Mouse (Mus musculus): Measurements from ENCODE around the gene Ccr8. TPM values are rescaled to one million over a fixed set of nuclear protein-coding genes. Genes with fewer than 3 reads are reported as not detected.
A peak's percentile ranks its signal among the peaks of the same experiment; 100 is the strongest.

The Ccr8 gene
- polyA plus RNA-seq, 1 experiment from 2014 or later = 0.23 TPM

- Histone ChIP-seq H3K4me2 (replicated peaks) (no peak overlapping the region), H3K27ac (peak overlapping the region; percentile 14; the same call in 1 of the 2 replicates), H3K36me3 (peaks cover 27% of the 10 kb centered on the region), H3K9me3 (no peaks in the 10 kb centered on the region), H3K9ac (no peak overlapping the region), H3K4me1 (peaks cover 4% of the 10 kb centered on the region), H3K4me3 (no peak overlapping the region), H3K27me3 (no peaks in the 10 kb centered on the region)
- no peak for ATAC-seq (ENCODE audit: insufficient number of reproducible peaks, insufficient read depth, low FRiP score, low TSS enrichment)
- WGBS = 86% methylated on average over 2 of the region's 2 CpGs
These were observed 22.9 kb downstream of the Ccr8 start for GRCm38 (mm10) chr9:120114789-120115151.

GRCm38 (mm10) chr9:120115580-120115979 is 23.7 kb downstream of the Ccr8 start:
- ATAC-seq (ENCODE audit: insufficient number of reproducible peaks, insufficient read depth, low FRiP score, low TSS enrichment) = no peak
- Histone ChIP-seq H3K9ac (peak overlapping the region; percentile 19; the same call in 1 of the 2 replicates), H3K9me3 (no peaks in the 10 kb centered on the region), H3K4me1 (peaks cover 4% of the 10 kb centered on the region), H3K27me3 (no peaks in the 10 kb centered on the region), H3K36me3 (peaks cover 35% of the 10 kb centered on the region), H3K27ac (no peak overlapping the region), H3K4me3 (no peak overlapping the region), H3K4me2 (replicated peaks) (no peak overlapping the region)
- 79% methylated on average over 5 of the region's 5 CpGs for WGBS

GRCm38 (mm10) chr9:120116184-120116624 is 24.3 kb downstream of the Ccr8 start:
- 85% methylated on average over 8 of the region's 8 CpGs for WGBS

GRCm38 (mm10) chr9:120118212-120118611 is 26.3 kb downstream of the Ccr8 start:
- H3K9ac ChIP-seq = no peak overlapping the region
- H3K4me3 ChIP-seq = no peak overlapping the region
- H3K27ac ChIP-seq = no peak overlapping the region
- no peaks in the 10 kb centered on the region for H3K9me3 ChIP-seq
- no peaks in the 10 kb centered on the region for H3K4me1 ChIP-seq
- WGBS = 94% methylated on average over 4 of the region's 4 CpGs
- H3K36me3 ChIP-seq = peaks cover 53% of the 10 kb centered on the region
- H3K4me2 ChIP-seq (replicated peaks) = no peak overlapping the region
- no peak for ATAC-seq (ENCODE audit: insufficient number of reproducible peaks, insufficient read depth, low FRiP score, low TSS enrichment)
- no peaks in the 10 kb centered on the region for H3K27me3 ChIP-seq

More at GRCm38 (mm10) chr9:120116184-120116624, 24.3 kb downstream of the Ccr8 start:
- Histone ChIP-seq H3K4me2 (replicated peaks) (no peak overlapping the region), H3K27me3 (no peaks in the 10 kb centered on the region), H3K4me3 (no peak overlapping the region), H3K27ac (no peak overlapping the region), H3K9me3 (no peaks in the 10 kb centered on the region), H3K36me3 (peaks cover 41% of the 10 kb centered on the region), H3K4me1 (peaks cover 2% of the 10 kb centered on the region), H3K9ac (no peak overlapping the region)
- no peak for ATAC-seq (ENCODE audit: insufficient number of reproducible peaks, insufficient read depth, low FRiP score, low TSS enrichment)

- Histone ChIP-seq H3K4me2 (replicated peaks) (no peak overlapping the region), H3K9ac (no peak overlapping the region), H3K27me3 (no peaks in the 10 kb centered on the region), H3K27ac (no peak overlapping the region), H3K4me1 (no peaks in the 10 kb centered on the region), H3K9me3 (no peaks in the 10 kb centered on the region), H3K36me3 (peaks cover 65% of the 10 kb centered on the region), H3K4me3 (no peak overlapping the region)
- ATAC-seq (ENCODE audit: insufficient number of reproducible peaks, insufficient read depth, low FRiP score, low TSS enrichment) = no peak
- WGBS = 92% methylated on average over 7 of the region's 7 CpGs
These were observed 28.6 kb downstream of the Ccr8 start for GRCm38 (mm10) chr9:120120503-120120902.

- no peak for ATAC-seq (ENCODE audit: insufficient number of reproducible peaks, insufficient read depth, low FRiP score, low TSS enrichment)
- WGBS = 63% methylated on average over 11 of the region's 11 CpGs
These were observed 35.0 kb downstream of the Ccr8 start for GRCm38 (mm10) chr9:120126868-120127267.

GRCm38 (mm10) chr9:120127538-120128251 is 35.8 kb downstream of the Ccr8 start, which contains the start of gene Rpsa:
Gene Rpsa, plus strand, starts transcription at chr9:120127689.
- Histone ChIP-seq H3K9ac (peak within 1 kb of the TSS; percentile 100), H3K4me2 (replicated peaks) (peak within 1 kb of the TSS; percentile 88), H3K27me3 (no peaks in the 10 kb centered on the region), H3K9me3 (no peaks in the 10 kb centered on the region), H3K36me3 (peaks cover 56% of the 10 kb centered on the region), H3K4me3 (peak within 1 kb of the TSS; percentile 100), H3K27ac (peak within 1 kb of the TSS; percentile 91), H3K4me1 (peaks cover 13% of the 10 kb centered on the region)
- ATAC-seq (ENCODE audit: insufficient number of reproducible peaks, insufficient read depth, low FRiP score, low TSS enrichment) = peak; percentile 95
- under 1% methylated on average over 69 of the region's 72 CpGs for WGBS

More at GRCm38 (mm10) chr9:120126868-120127267, 35.0 kb downstream of the Ccr8 start:
- H3K4me3 ChIP-seq = peak overlapping the region; percentile 100
- peaks cover 13% of the 10 kb centered on the region for H3K4me1 ChIP-seq
- peaks cover 51% of the 10 kb centered on the region for H3K36me3 ChIP-seq
- no peaks in the 10 kb centered on the region for H3K9me3 ChIP-seq
- no peaks in the 10 kb centered on the region for H3K27me3 ChIP-seq
- H3K4me2 ChIP-seq (replicated peaks) = peak overlapping the region; percentile 52
- H3K27ac ChIP-seq = peak overlapping the region; percentile 83
- H3K9ac ChIP-seq = peak overlapping the region; percentile 52

GRCm38 (mm10) chr9:120129276-120129675 is 37.4 kb downstream of the Ccr8 start:
- no peaks in the 10 kb centered on the region for H3K9me3 ChIP-seq
- H3K27me3 ChIP-seq = no peaks in the 10 kb centered on the region
- H3K4me3 ChIP-seq = peak overlapping the region; percentile 100
- ATAC-seq (ENCODE audit: insufficient number of reproducible peaks, insufficient read depth, low FRiP score, low TSS enrichment) = no peak
- no peak overlapping the region for H3K27ac ChIP-seq
- peak overlapping the region; percentile 88 for H3K4me2 ChIP-seq (replicated peaks)
- 67% methylated on average over 10 of the region's 10 CpGs for WGBS
- peaks cover 13% of the 10 kb centered on the region for H3K4me1 ChIP-seq
- H3K36me3 ChIP-seq = peaks cover 46% of the 10 kb centered on the region
- H3K9ac ChIP-seq = peak overlapping the region; percentile 100

GRCm38 (mm10) chr9:120131784-120132288 is 39.9 kb downstream of the Ccr8 start:
- Histone ChIP-seq H3K27me3 (no peaks in the 10 kb centered on the region), H3K4me1 (peaks cover 12% of the 10 kb centered on the region), H3K9me3 (no peaks in the 10 kb centered on the region), H3K27ac (no peak overlapping the region), H3K4me2 (replicated peaks) (no peak overlapping the region), H3K36me3 (peaks cover 44% of the 10 kb centered on the region), H3K4me3 (no peak overlapping the region), H3K9ac (no peak overlapping the region)
- ATAC-seq (ENCODE audit: insufficient number of reproducible peaks, insufficient read depth, low FRiP score, low TSS enrichment) = no peak
- 87% methylated on average over 3 of the region's 3 CpGs for WGBS

- Histone ChIP-seq H3K9me3 (no peaks in the 10 kb centered on the region), H3K36me3 (peaks cover 44% of the 10 kb centered on the region), H3K27me3 (no peaks in the 10 kb centered on the region), H3K4me2 (replicated peaks) (no peak overlapping the region), H3K27ac (no peak overlapping the region), H3K9ac (no peak overlapping the region), H3K4me3 (no peak overlapping the region), H3K4me1 (peaks cover 10% of the 10 kb centered on the region)
- 31% methylated on average over 8 of the region's 8 CpGs for WGBS
- ATAC-seq (ENCODE audit: insufficient number of reproducible peaks, insufficient read depth, low FRiP score, low TSS enrichment) = no peak
These were observed 41.3 kb downstream of the Ccr8 start for GRCm38 (mm10) chr9:120132980-120133754.

GRCm38 (mm10) chr9:120133755-120134475 is 42.0 kb downstream of the Ccr8 start:
- WGBS = 53% methylated on average over 6 of the region's 6 CpGs
- no peaks in the 10 kb centered on the region for H3K27me3 ChIP-seq
- peaks cover 39% of the 10 kb centered on the region for H3K36me3 ChIP-seq
- no peaks in the 10 kb centered on the region for H3K9me3 ChIP-seq
- H3K4me3 ChIP-seq = no peak overlapping the region
- H3K4me1 ChIP-seq = peaks cover 5% of the 10 kb centered on the region
- ATAC-seq (ENCODE audit: insufficient number of reproducible peaks, insufficient read depth, low FRiP score, low TSS enrichment) = no peak
- H3K4me2 ChIP-seq (replicated peaks) = no peak overlapping the region
- H3K9ac ChIP-seq = no peak overlapping the region
- no peak overlapping the region for H3K27ac ChIP-seq

Measured in embryonic facial prominence, embryonic 12.5 days (tissue).